Mouse (Mus musculus) kidney, adult 9 months (tissue): ENCODE measurements around the gene Exoc4.

Experiments used
- DNase-seq: peaks from one replicate; pipeline ENCODE4 v3.0.0; 2022

Exoc4 gene

DNA sequence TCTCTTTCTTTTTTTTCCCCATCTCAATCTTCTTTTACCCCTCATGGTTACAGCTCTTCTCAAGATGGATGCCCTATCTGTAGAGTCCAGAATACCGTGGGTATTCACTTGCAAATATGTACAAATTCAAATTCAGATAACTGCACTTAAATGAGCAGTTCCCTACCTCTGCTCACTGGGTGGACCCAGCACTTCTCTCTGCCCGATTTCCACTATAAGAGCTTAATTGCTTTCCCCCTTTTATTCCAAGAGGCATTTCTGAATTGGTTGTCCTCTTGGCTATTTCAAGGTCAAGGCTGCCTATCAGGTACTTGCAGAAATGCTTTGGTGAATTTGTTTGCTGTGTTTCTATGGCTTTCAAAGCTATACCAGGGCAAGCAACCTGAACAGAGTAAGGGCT is 521.1 kb downstream of the Exoc4 start:
- DNase-seq, result no peak

DNA sequence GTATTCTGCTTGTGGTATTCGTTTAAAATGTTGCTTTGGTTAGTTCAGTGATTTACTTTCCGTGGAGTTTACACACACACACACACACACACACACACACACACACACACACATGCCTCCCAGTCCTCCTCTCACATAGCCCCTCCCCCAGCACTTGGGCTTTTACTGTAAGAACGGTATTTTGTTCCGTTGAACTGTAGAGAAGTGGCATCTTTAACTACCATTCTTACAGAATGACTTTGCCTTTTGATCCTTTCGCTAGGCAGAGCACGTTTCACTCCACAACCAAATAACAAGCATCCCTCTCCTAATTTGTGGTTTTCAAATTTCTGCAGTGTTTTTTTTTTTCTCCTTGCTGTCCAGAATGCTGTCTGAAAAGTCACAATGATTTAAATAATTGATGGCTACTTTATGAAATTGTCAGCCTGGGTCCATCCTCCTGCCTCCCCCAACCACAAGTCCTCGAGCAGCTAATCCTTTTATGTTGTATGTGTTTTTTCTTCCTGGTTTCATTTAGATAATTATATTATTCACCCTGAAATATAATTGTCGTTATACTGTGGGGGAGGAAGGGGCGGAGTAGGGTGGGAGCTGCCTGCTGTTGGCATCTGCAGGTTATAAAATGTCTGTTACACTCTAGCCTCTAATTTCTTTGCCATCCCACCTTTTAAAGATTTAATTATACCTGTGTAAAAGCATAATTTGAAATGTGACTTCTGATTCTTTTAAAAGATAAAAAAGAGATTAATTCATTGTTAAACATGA is 523.8 kb downstream of the Exoc4 start:
- DNase-seq, result no peak

DNA sequence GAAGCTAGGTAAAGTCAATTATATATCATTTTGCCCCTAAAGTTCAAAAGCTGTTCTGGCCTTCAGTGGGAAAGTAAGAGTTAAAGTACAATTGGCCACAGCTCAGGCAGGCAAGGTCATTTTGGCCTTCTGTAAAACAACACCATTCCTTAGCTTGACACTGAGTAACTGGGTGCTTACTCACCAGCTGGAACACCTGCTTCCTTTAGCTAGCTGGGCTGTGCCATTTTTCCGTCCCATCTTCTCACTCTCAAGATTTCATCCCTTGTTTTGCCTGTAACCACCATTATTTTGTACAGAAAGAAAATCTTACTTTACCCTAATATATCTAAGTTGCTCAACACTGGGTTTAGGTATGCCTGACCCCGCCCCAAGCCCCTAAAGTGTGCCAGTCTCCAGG is 543.7 kb downstream of the Exoc4 start:
- peak; percentile 31 for DNase-seq

DNA sequence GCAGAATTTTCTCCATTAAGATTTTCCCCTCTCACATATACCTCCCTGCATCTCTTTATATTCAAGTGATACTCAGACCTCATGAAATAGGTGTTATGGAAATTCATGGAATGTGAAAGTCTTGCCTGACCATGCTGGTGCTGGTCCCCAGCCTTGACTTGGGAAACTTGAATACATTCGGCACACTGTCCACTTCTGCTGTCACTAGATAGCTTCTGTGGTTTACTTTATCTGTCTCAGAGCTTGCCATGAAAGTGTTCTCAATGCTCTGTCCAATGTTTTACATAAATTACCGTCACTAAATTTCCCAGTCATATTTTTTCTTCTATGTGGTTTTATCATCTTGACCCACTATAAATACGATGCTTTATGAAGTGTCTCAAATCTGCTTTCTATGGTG is 552.4 kb downstream of the Exoc4 start:
- no peak for DNase-seq

DNA sequence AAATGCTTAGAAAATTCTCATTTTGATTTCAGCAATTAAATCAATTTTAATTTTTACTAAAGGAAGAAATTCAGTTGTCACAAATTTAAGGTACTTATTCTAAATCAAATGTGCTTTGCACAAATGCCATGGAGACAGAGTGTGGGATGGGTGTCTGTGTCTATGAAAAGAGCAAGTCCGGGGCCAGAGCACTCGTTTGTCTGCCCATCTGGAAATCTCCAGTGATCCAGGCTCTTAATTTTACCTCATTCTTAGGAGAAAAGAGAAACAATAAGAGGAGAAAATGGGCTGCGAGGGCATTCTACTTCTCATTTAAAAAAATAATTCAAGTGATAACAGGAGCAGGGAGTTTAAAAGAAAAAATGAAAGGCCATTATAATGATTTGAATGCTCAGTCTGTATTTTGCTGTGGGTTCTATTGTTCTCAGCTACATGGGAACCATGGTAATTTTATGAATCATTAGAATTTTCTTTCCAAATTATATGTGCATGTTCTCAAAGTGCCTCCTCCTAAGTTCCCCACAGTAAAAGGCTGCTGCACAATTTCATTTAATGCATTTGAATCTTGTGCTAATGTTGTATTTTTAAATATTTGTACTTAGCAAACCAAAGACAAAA is 554.7 kb downstream of the Exoc4 start:
- no peak for DNase-seq

DNA sequence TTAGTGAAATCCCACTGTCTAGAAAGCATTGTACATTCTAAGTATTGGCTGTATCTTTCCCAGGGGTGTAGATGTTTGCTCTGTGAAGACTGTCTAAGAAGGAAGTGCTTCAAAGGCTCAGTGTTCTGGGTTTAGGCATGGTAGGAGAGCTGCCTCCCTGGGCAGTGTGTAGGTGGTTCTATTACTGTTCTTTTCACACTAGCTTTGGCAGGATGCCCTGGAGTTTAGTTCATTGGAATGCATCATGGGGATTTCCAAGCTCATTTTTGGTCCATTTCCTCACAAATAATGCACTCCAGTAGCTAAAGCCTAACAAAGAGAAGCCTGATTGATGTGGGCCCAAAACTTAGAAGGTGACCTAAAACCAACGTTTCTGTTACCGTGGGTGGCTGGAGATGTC is 555.9 kb downstream of the Exoc4 start:
- peak; percentile 31 for DNase-seq

DNA sequence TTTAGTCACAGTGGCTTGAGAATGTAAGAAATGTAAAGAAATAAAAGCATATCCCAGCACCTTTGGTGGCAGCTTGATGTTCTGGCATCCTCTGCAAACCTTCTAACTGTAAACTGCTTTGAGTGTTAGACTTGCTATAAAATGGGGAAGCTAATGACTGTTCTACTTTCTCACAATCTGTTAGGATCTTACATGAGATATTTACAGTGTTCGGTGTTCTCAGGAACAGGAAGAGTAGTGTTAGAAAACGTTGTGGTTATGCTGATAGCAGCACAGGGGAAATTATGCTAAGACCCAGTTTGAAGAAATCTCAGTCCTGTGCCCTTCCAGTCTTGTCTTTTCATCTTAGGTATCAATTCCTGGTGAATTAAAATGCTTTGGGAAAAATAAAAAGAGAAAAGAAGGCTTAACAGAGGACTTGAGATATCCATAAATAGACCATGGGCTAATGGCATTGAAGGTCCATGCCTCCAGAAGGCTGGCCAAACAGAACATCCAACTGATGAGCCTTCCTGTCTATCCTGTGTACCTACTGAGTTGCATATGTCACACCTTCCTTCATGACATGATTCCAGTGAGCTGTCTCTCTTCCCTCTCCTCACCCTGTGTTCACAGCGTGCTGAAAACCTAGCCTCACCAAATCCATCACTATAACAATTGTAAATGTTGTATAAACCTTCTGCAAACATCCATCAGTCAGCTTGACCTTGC is 557.3 kb downstream of the Exoc4 start:
- no peak for DNase-seq

DNA sequence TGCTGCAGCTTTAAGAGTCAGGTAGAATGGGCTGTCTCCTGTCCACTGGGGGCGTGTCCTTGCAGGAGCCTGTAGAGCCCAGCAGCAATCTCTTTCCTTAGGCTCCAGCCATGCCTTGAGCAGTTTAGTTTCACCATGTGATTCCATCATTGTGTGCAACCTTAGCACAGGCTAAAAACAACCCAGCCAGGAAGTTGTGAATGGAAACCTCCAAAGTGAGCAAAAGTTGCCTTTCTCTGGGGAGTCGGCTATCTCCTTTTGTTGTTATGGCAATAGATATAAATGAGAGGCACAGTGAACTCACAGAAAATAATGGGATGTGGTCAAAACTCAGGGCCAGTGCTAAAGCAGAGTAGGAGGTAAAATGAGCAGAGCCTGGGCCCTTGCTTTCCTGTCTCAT is 565.5 kb downstream of the Exoc4 start:
- no peak for DNase-seq

DNA sequence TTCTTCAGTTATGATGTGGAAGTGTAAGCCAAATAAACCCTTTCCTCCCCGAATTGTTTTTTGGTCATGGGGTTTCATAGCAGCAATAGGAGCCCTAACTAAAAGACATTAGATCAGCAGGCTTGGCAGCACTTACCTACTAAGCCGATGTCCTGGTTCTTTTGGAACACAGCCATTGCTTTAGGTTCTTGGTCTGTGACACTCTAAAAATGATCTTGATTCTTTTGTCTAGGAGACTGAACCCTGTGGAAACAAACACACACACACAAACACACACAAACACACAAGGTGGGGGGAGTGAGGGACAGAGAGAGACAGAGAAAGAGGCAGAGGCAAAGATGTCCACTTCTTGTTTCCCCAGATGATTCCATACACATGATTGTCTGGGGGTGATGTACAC is 574.3 kb downstream of the Exoc4 start:
- no peak for DNase-seq

DNA sequence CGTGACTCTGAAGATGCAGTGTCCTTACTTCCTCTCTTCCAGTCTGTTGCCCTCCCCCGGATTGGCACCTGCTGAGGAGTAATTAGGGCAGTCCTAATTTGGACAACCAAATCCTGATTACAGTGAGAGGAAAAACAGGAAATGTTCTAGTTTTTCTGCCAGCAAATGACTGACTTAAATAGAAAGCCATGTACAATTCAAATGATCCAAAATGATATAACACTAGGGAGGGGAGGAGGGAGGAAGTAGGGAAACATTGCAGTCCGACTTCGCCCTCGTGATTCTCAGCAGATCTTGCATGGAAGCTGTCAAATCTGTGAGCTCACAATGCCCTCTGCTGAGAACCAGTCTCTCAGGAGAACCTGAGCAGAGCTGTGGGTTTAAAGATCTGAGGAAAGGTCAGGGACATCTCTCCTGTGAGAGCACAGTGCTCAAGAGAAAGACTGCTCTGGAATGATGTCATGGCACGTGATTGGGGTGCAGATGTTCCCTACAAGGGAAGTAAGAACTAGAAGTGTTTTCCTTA is 575.0 kb downstream of the Exoc4 start:
- DNase-seq, result peak; percentile 17

DNA sequence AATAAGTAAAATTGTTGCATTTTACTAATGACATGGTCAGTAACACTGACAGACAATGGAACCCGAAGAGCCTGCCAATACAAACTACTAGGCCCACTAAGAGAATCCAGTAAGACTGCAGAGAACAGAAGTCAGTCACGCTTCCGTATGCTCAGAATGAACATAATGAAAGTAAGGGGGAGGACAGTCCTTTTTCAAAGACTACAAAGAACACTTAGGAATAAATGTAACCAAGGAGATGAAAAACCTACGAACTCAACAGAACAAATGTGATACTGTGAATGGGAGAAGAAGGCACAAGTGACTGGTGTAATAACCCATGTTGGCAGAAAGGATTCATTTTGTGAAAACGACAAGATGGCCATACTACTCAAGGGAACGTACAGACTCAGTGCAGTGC is 579.6 kb downstream of the Exoc4 start:
- DNase-seq, result no peak

DNA sequence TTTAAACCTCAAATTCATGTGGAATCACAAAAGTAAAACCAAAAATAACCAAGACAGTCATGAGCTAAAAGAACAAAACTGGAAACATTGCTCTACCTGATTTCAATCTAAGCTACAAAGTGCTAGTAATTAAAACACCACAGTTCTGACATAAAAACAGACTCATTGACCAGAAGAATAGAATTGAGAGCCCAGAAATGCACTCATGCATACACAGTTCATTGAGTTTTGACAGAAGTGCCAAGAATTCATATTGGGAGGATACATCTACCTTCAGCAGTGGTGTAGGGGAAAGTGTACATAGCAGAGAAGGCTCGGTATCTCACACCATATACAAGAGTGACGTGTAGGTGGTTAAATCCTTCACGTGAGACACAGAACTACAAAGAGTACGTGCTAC is 580.4 kb downstream of the Exoc4 start:
- DNase-seq, result no peak

DNA sequence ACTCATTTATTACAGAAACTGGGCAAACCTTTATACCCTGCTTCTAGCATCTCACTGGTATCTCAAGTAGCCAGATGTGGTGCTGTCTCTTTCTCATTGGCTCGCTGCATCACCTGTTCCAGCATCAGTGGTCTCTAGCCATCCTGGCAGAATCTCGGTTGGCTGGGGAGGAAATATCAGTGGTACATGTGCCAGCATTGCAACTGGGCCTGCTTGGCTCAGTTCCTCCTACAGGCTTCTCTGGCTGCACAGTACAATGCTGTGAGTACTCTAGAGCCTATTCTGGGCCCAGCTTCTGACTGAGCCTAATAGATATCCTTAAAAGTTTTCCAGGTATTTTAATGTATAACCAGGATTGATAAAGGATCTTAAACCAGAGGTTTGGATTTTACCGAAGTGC is 582.4 kb downstream of the Exoc4 start:
- no peak for DNase-seq

DNA sequence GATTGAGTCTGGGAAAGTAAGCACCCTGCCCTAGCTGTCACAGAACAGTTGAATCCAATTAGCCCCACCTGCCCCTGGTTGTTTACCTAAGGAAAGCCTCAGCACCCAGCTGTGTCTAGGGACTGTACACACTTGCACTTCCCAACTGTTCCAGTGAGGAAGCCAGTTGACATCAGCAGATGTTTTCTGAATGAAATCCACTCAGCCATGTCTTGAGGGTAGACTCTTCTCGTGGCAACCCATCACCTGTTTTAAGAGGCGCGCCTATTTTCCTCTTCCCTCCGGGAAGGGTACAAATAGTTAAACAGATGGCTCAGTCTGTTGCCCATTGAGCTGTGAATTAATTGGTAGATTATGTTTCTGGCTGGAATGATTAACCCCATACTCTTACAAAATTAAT is 584.1 kb downstream of the Exoc4 start:
- no peak for DNase-seq

DNA sequence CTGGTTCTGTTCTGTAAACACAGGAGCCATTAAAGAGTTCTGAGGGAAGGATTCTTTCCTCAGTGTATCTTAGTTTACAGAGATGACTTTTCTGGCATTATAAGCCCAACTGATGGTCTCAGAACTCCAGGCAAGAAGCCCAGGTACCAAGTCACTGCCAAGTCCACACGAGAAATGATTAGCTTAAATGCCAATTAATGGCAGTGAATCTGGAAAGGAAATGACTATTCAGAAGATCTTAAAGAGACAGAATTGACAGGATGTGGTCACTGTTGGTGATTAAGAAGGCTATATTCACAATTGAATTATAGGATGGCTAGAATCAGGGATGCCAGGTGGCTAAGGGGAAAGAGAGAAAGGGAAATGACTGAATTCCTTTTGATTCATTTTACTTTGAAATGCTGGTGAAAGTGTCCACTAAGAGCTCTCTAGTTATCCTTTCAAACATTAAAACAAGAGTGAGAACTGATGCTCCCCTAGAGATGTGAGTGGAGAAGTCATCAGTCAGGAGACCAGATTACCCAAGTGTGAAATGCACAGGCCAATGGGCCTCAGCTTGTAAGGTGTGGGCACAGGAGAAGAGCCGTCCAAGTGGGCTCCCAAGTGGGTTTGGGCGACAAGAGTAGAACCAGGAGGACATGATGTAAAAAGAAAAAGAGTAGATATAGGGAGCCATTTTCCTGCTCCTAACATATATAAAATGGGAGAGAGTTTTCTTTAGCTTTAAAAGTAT is 587.3 kb downstream of the Exoc4 start:
- DNase-seq, result no peak

DNA sequence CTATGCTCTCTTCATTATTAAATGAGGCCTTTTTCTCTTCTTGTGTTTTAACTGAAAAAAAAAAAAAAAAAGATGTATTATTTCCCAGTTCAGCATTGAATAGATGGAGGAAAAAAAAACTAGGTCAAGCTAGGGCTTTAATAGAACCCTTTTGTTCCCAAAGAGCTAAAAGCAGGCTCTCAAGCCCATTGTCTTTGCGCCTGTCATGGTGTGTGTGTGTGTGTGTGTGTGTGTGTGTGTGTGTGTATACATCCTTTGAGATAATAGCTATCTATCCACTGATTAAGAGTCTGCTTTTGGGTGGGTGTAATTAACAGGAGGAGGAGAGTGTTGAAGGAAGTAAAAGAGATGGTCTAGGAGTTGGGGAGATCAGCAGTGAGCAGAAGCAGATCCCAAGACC is 594.0 kb downstream of the Exoc4 start:
- DNase-seq, result no peak

DNA sequence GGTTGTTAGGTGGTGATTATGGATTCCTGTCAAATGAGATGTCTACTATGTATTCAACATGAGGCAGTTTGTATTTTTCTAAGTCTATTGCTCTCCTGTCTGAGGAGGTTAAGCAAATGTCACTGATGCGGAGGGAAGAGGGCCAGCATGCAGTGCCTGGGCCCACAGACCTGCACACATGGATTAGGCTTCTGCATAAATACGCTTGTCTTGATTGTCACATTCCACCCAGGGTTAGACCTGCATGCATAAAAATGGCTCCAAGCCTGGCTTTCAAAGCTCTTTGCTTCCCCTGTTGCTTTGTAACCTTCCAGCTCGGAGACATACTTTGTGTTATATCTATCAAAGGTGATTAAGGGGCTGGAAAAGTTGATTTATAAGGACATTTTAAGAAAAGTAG is 610.2 kb downstream of the Exoc4 start:
- no peak for DNase-seq

DNA sequence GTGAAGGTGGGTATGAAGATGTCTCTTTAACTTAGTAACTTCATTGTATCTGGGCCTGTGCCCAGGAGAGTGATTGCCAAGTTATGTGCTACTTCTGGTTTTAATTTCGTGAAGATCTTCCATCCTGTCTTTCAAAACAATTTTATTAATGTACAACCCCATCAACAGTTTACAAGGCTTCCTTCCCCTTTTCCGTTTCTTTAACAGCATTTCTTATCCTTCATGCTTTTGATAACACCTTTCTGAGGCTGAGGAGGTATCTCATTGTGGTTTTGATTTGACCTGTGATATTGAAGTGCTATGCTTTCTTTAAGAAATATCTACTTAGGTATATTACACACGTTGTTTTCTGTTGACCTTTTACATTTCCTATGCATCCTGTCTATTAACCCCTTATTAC is 616.9 kb downstream of the Exoc4 start:
- no peak for DNase-seq

DNA sequence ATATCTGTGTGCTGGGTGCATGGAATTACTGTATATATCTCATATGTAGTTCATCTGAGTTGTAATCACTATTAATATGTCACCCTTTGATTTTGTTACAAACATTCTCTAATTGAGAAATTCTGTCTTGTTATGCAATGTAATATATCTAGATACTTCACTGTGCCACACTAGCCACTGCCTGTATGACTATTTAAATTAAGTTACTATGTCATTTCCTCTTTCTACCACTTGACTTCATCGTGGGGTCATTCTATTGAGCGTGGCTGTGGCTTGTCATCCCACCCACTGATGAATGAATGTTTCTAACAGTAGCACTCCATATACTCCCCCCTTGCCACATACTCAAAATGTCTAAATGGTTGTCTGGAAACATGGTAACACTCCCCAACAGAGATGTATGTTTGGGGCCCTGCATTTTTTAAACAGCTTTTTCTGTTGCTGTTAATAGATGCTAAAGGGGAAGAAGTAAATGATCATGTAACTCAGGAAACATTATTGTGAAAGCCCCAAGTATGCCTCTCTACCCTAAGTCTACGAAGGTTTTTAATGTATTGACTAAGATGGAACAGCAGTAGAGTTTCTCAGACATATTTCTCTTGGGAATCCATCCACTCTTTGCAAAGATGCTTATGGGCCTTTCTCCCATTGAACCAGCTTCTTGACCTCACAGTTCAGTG is 618.2 kb downstream of the Exoc4 start:
- no peak for DNase-seq

DNA sequence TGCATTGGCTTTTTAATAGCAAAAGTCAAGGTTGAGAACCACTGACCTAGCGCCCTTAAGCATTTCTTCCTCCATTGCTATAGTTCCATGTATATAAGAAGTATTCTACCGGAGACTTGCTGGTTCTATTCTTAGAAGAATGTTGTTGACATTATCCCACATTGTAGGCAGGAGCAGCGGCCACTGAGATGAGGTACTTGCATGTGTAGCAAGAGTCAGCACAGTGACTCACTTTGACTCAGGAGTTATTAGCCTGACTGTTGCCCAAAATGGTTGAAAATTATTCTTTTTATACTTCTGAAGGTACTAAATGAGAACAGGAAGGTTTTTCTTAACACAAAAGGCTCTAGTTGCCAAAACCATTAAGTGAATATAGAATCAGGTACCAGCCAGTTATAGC is 620.4 kb downstream of the Exoc4 start:
- DNase-seq, result no peak

DNA sequence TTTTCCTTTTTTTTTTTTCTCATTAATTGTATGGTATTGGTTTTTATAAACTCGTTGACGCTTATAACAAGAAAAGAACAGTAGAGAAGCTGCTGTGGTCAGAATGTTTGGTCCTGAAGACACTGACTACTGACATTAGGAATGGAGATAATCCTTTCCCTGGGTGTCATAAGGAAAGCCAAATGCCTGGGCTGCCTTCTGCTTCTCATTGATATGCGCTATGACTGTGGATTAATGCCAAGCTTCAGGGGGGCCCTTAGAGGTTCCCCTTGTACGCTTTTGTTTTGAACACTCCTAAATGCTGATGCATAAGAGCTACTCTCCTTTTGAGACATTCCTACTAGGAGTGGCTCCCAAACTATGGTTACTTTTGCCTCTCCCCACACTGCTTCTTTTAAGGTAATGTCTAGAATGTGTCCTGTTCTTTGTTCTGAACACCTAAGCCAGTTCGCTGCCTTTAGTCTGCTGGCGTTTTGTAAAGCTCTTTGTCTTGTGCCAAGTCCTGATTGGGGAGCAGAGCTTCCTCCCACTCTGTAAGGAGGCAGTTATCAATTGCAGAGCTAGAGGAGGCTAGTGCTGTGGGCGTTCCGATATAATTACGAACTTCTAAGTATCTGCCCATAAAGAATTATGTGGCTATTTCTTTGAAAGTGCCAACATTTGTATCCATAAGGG is 621.7 kb downstream of the Exoc4 start:
- DNase-seq, result no peak

DNA sequence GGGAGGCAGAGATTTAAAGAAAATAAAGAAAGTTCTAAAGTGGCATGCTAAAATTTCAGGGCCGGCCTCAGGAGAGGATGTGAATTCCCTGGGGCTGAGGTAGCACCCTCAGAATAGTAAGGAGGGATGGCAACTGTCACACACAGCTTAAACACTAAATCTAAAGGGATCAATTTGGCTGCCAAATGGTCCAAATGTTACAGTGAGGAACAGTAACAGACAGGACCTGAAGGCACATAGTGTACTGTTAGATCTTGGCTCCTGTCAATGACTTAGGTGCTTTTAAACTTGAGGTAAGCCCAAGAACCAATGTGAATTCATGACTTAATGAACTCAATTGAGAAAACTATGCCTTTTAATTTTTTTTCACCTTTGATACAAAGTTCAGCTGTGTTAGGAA is 622.4 kb downstream of the Exoc4 start:
- no peak for DNase-seq
